Mouse (Mus musculus) liver, adult 2 months (tissue): ENCODE data around the gene Abcb9.

Experiments
- CTCF ChIP-seq: fragments of 200-500 bp; IDR thresholded peaks from 2 replicates; pipeline ENCODE4 v1.5.1; 2011; ENCODE audit warnings: low read depth, low read length, control low read depth
- POLR2A ChIP-seq: fragments of 200-500 bp; IDR thresholded peaks from 2 replicates; pipeline ENCODE4 v1.6.1; 2011; ENCODE audit warnings: low read length, control low read depth; ENCODE audit not compliant: insufficient read depth; ENCODE audit errors: extremely low read depth

GRCm38 (mm10) chr5:124115990-124116845 lies 20.6 kb upstream of the Abcb9 start, which contains the start of gene Arl6ip4:
- TF ChIP-seq CTCF = no peak
- TF ChIP-seq POLR2A = peak; percentile 67; the same call in 1 of the 2 replicates
